Mouse (Mus musculus): Measurements from ENCODE around the gene Lrrfip2. TPM values are rescaled to one million over a fixed set of nuclear protein-coding genes. Genes with fewer than 3 reads are reported as not detected.

Gene Lrrfip2
- polyA plus RNA-seq, 1 experiment: 14.3 TPM

- TF ChIP-seq GATA1 (IDR thresholded peaks at IDR 0.05; ENCODE audit: low read length): no peak
Observed at GRCm38 (mm10) chr9:111096419-111097326, 20.7 kb upstream of the Lrrfip2 start.

- TF ChIP-seq GATA1 (IDR thresholded peaks at IDR 0.05; ENCODE audit: low read length): no peak
Observed at GRCm38 (mm10) chr9:111097543-111097942, 19.8 kb upstream of the Lrrfip2 start.

- no peak for TF ChIP-seq GATA1 (IDR thresholded peaks at IDR 0.05; ENCODE audit: low read length)
Observed at GRCm38 (mm10) chr9:111100406-111100805, 17.0 kb upstream of the Lrrfip2 start.

GRCm38 (mm10) chr9:111103293-111103692 is 14.1 kb upstream of the Lrrfip2 start:
- no peak for TF ChIP-seq GATA1 (IDR thresholded peaks at IDR 0.05; ENCODE audit: low read length)

GRCm38 (mm10) chr9:111103893-111104292 is 13.5 kb upstream of the Lrrfip2 start:
- no peak for TF ChIP-seq GATA1 (IDR thresholded peaks at IDR 0.05; ENCODE audit: low read length)

GRCm38 (mm10) chr9:111107863-111108262 is 9.5 kb upstream of the Lrrfip2 start:
- TF ChIP-seq GATA1 (IDR thresholded peaks at IDR 0.05; ENCODE audit: low read length): no peak

GRCm38 (mm10) chr9:111117794-111118251 is 431 bp downstream of the Lrrfip2 start:
- no peak for TF ChIP-seq GATA1 (IDR thresholded peaks at IDR 0.05; ENCODE audit: low read length)

GRCm38 (mm10) chr9:111118252-111118890 is 979 bp downstream of the Lrrfip2 start:
- no peak for TF ChIP-seq GATA1 (IDR thresholded peaks at IDR 0.05; ENCODE audit: low read length)

- no peak for TF ChIP-seq GATA1 (IDR thresholded peaks at IDR 0.05; ENCODE audit: low read length)
Observed at GRCm38 (mm10) chr9:111118891-111119441, 1.6 kb downstream of the Lrrfip2 start.

GRCm38 (mm10) chr9:111122446-111122845 is 5.1 kb downstream of the Lrrfip2 start:
- no peak for TF ChIP-seq GATA1 (IDR thresholded peaks at IDR 0.05; ENCODE audit: low read length)

GRCm38 (mm10) chr9:111123336-111123735 is 5.9 kb downstream of the Lrrfip2 start:
- TF ChIP-seq GATA1 (IDR thresholded peaks at IDR 0.05; ENCODE audit: low read length): no peak

GRCm38 (mm10) chr9:111124440-111124839 is 7.0 kb downstream of the Lrrfip2 start:
- no peak for TF ChIP-seq GATA1 (IDR thresholded peaks at IDR 0.05; ENCODE audit: low read length)

GRCm38 (mm10) chr9:111126735-111127134 is 9.3 kb downstream of the Lrrfip2 start:
- no peak for TF ChIP-seq GATA1 (IDR thresholded peaks at IDR 0.05; ENCODE audit: low read length)

GRCm38 (mm10) chr9:111127749-111128148 is 10.4 kb downstream of the Lrrfip2 start:
- TF ChIP-seq GATA1 (IDR thresholded peaks at IDR 0.05; ENCODE audit: low read length): no peak

GRCm38 (mm10) chr9:111130126-111130525 is 12.7 kb downstream of the Lrrfip2 start:
- TF ChIP-seq GATA1 (IDR thresholded peaks at IDR 0.05; ENCODE audit: low read length): no peak

- peak; percentile 43 for TF ChIP-seq GATA1 (IDR thresholded peaks at IDR 0.05; ENCODE audit: low read length)
Observed at GRCm38 (mm10) chr9:111138161-111138560, 20.8 kb downstream of the Lrrfip2 start.
